In genomic region chr16:50736151-50737047, GRCm38 (mm10) we compare ENCODE assay signal across 8 mouse cellular contexts.
DNase-seq lines count a peak whose midpoint lies in the region; ATAC-seq and TF ChIP-seq lines count a peak whose summit lies in the region.

No protein-coding gene starts in this region.

- H3K27ac ChIP-seq in gastrocnemius, adult 2 months = peak overlapping the region; percentile 77
- no peak overlapping the region for H3K27ac ChIP-seq in hindbrain, postnatal 0 days
- no peak overlapping the region; the same call in 1 of the 2 replicates for H3K27ac ChIP-seq in left cerebral cortex, adult 2 months

- intact Hi-C loops in gastrocnemius, adult 2 months (cut with DNase I) = loop anchor here (1.0 to 10.0 kb wide), 7 partner anchors 206 to 882 kb away; partner anchors contain the start of gene Bbx
- intact Hi-C loops in left cerebral cortex, adult 2 months (cut with DNase I) = loop anchor here (1.0 to 2.0 kb wide), 4 partner anchors 206 to 482 kb away; no protein-coding TSS in a partner anchor

- peak overlapping the region; percentile 67 for H3K4me2 ChIP-seq in hindbrain, postnatal 0 days (ENCODE audit: low read depth, low read length)

- peak overlapping the region; percentile 79 for H3K4me3 ChIP-seq in gastrocnemius, adult 2 months
- peak overlapping the region; percentile 41 for H3K4me3 ChIP-seq in hindbrain, postnatal 0 days (ENCODE audit: low read length)
- peak overlapping the region; percentile 56 for H3K4me3 ChIP-seq in left cerebral cortex, adult 2 months

- peak overlapping the region; percentile 33; the same call in 1 of the 2 replicates for H3K9ac ChIP-seq in hindbrain, postnatal 0 days (replicated peaks; ENCODE audit: low read length)

- H3K36me3 ChIP-seq in hindbrain, postnatal 0 days (ENCODE audit: insufficient read depth, low read length) = no peaks in the 10 kb centered on the region

- WGBS in hindbrain, postnatal 0 days = 7% methylated on average over 21 of the region's 21 CpGs

- peak; percentile 99 for TF ChIP-seq CTCF in gastrocnemius, adult 2 months (IDR thresholded peaks at IDR 0.05)
- peak; percentile 99 for TF ChIP-seq CTCF in hindbrain, postnatal 0 days (IDR thresholded peaks at IDR 0.05; ENCODE audit: low read depth)
- TF ChIP-seq CTCF in left cerebral cortex, adult 2 months (IDR thresholded peaks at IDR 0.05) = no peak; the same call in none of the 2 replicates

- H3K27me3 ChIP-seq in hindbrain, postnatal 0 days (ENCODE audit: insufficient read depth, low read length) = no peaks in the 10 kb centered on the region

- H3K4me1 ChIP-seq in hindbrain, postnatal 0 days (ENCODE audit: insufficient read depth, low read length) = peaks cover 4% of the 10 kb centered on the region; the same call in 1 of the 2 replicates

- ATAC-seq in common myeloid progenitor, adult 5-6 weeks (replicated peaks; ENCODE audit: low read depth, poor library complexity, severe bottlenecking) = peak; percentile 76
- peak; percentile 91 for ATAC-seq in hindbrain, postnatal 0 days
- ATAC-seq in megakaryocyte, adult 5-6 weeks (ENCODE audit: poor library complexity, severe bottlenecking) = peak; percentile 66

- H3K9me3 ChIP-seq in hindbrain, postnatal 0 days (ENCODE audit: low read length) = no peaks in the 10 kb centered on the region

- DNase-seq in ZHBTc4 (ENCODE audit: low read depth, low spot score) = peak; percentile 94
- peak; percentile 91 for DNase-seq in gastrocnemius, adult 2 months
- DNase-seq in hindbrain, postnatal 0 days (ENCODE audit: low spot score) = peak; percentile 96
- peak; percentile 86 to 93 for DNase-seq in left cerebral cortex, adult 2 months (ENCODE audit: extremely low spot score in 1 of 2, low spot score in 2 of 2)
- peak; percentile 87 to 93 for DNase-seq in right cerebral cortex, adult 2 months (ENCODE audit: low spot score in 2 of 2)
- DNase-seq in urinary bladder, postnatal 14 days (ENCODE audit: low spot score) = peak; percentile 90
